Mouse (Mus musculus) liver, adult 2 months (tissue): ENCODE results near the gene Card19. TPM values are rescaled to one million over a fixed set of nuclear protein-coding genes. Genes with fewer than 3 reads are reported as not detected.

Experiments
- DNase-seq: peaks from one replicate; pipeline ENCODE4 v3.0.0-alpha.2; 2011; ENCODE audit warnings: low read depth, low spot score; ENCODE audit errors: extremely low read depth
- H3K27ac ChIP-seq: fragments of 200-500 bp; replicated peaks from 2 replicates; pipeline ENCODE4 v1.5.1; 2012; ENCODE audit warnings: low read depth, mild to moderate bottlenecking, control low read depth, inconsistent platforms, low read length; ENCODE audit not compliant: insufficient read depth
- H3K27me3 ChIP-seq: fragments of 200-500 bp; 2 replicates; pipeline ENCODE4 v1.6.1; 2012; ENCODE audit warnings: mild to moderate bottlenecking, moderate library complexity, low read length, inconsistent platforms; ENCODE audit not compliant: control insufficient read depth, insufficient read depth
- H3K36me3 ChIP-seq: fragments of 200-500 bp; 2 replicates; pipeline ENCODE4 v1.6.1; 2012; ENCODE audit warnings: low read length, inconsistent platforms; ENCODE audit not compliant: control insufficient read depth, insufficient read depth
- H3K4me1 ChIP-seq: fragments of 200-500 bp; 2 replicates; pipeline ENCODE4 v1.6.1; 2011; ENCODE audit warnings: low read length; ENCODE audit not compliant: control insufficient read depth, insufficient read depth
- H3K4me3 ChIP-seq: fragments of 200-500 bp; 2 replicates; pipeline ENCODE4 v1.5.1; 2011; ENCODE audit warnings: low read depth, mild to moderate bottlenecking, control low read depth, low read length, moderate library complexity; ENCODE audit not compliant: insufficient read depth
- H3K79me2 ChIP-seq: fragments of 200-500 bp; 2 replicates; pipeline ENCODE4 v1.6.1; 2012; ENCODE audit warnings: inconsistent platforms, mild to moderate bottlenecking, low read length, moderate library complexity; ENCODE audit not compliant: control insufficient read depth, insufficient read depth
- H3K9ac ChIP-seq: fragments of 200-500 bp; 2 replicates; pipeline ENCODE4 v1.6.1; 2012; ENCODE audit warnings: low read depth, mild to moderate bottlenecking, control low read depth, inconsistent platforms, low read length
- CTCF ChIP-seq: fragments of 200-500 bp; IDR thresholded peaks from 2 replicates; pipeline ENCODE4 v1.5.1; 2011; ENCODE audit warnings: low read depth, low read length, control low read depth
- POLR2A ChIP-seq: fragments of 200-500 bp; IDR thresholded peaks from 2 replicates; pipeline ENCODE4 v1.6.1; 2011; ENCODE audit warnings: low read length, control low read depth; ENCODE audit not compliant: insufficient read depth; ENCODE audit errors: extremely low read depth
- WGBS: fragments of 180-500 bp; shearing (Covaris S2); methylation state at CpG from one replicate; pipeline ENCODE4 v1.1.7; 2018; 5-methylcytosine and 5-hydroxymethylcytosine counted together
- polyA plus RNA-seq: library from polyadenylated mRNA; depleted of rRNA; stranded (reverse); fragments of >200 nt; gene quantifications from 2 replicates; pipeline ENCODE4 v1.2.3, GENCODE M21; 2012
- total RNA-seq: library from RNA; depleted of rRNA; stranded (reverse); fragments of >200 nt; gene quantifications from 2 replicates; pipeline ENCODE4 v1.2.3, GENCODE M21; 2014

The Card19 gene
- total and polyA plus RNA-seq, 2 experiments, result 11.2 to 38.0 TPM

GRCm38 (mm10) chr13:49238737-49239136, 22.9 kb upstream of the Card19 start:
- no peak overlapping the region for H3K4me3 ChIP-seq
- no peak overlapping the region for H3K9ac ChIP-seq
- no peaks in the 10 kb centered on the region for H3K4me1 ChIP-seq
- no peak overlapping the region for H3K27ac ChIP-seq
- no peaks in the 10 kb centered on the region for H3K79me2 ChIP-seq
- WGBS, result 94% methylated on average over 8 of the region's 8 CpGs
- H3K36me3 ChIP-seq, result no peaks in the 10 kb centered on the region
- H3K27me3 ChIP-seq, result no peaks in the 10 kb centered on the region
- TF ChIP-seq CTCF (no peak), POLR2A (no peak)
- no peak for DNase-seq

GRCm38 (mm10) chr13:49237617-49238016, 21.8 kb upstream of the Card19 start:
- Histone ChIP-seq H3K36me3 (no peaks in the 10 kb centered on the region), H3K27ac (no peak overlapping the region), H3K27me3 (no peaks in the 10 kb centered on the region), H3K9ac (no peak overlapping the region), H3K79me2 (no peaks in the 10 kb centered on the region), H3K4me3 (no peak overlapping the region), H3K4me1 (no peaks in the 10 kb centered on the region)
- DNase-seq, result no peak
- WGBS, result 91% methylated on average over 8 of the region's 8 CpGs
- TF ChIP-seq CTCF (no peak), POLR2A (no peak)

- DNase-seq, result no peak
- H3K9ac ChIP-seq, result no peak overlapping the region
- H3K79me2 ChIP-seq, result no peaks in the 10 kb centered on the region
- no peak overlapping the region for H3K27ac ChIP-seq
- no peaks in the 10 kb centered on the region for H3K4me1 ChIP-seq
- H3K4me3 ChIP-seq, result no peak overlapping the region
- TF ChIP-seq POLR2A (no peak), CTCF (no peak)
- 96% methylated on average over 4 of the region's 4 CpGs for WGBS
- no peaks in the 10 kb centered on the region for H3K36me3 ChIP-seq
- no peaks in the 10 kb centered on the region for H3K27me3 ChIP-seq
Observed at GRCm38 (mm10) chr13:49234711-49235110, 18.9 kb upstream of the Card19 start.

- Histone ChIP-seq H3K27ac (no peak overlapping the region), H3K4me3 (no peak overlapping the region), H3K9ac (no peak overlapping the region), H3K27me3 (no peaks in the 10 kb centered on the region), H3K79me2 (no peaks in the 10 kb centered on the region), H3K4me1 (no peaks in the 10 kb centered on the region), H3K36me3 (no peaks in the 10 kb centered on the region)
- no peak for DNase-seq
- WGBS, result 95% methylated on average over 8 of the region's 8 CpGs
- no peak for TF ChIP-seq CTCF
- no peak for TF ChIP-seq POLR2A
Observed at GRCm38 (mm10) chr13:49233792-49234572, 18.1 kb upstream of the Card19 start.

- 70% methylated on average over 4 of the region's 4 CpGs for WGBS
- H3K27me3 ChIP-seq, result no peaks in the 10 kb centered on the region
- no peak overlapping the region for H3K27ac ChIP-seq
- no peaks in the 10 kb centered on the region for H3K36me3 ChIP-seq
- no peaks in the 10 kb centered on the region for H3K4me1 ChIP-seq
- H3K9ac ChIP-seq, result no peak overlapping the region
- H3K79me2 ChIP-seq, result no peaks in the 10 kb centered on the region
- H3K4me3 ChIP-seq, result no peak overlapping the region
- no peak for TF ChIP-seq CTCF
- no peak for TF ChIP-seq POLR2A
- no peak for DNase-seq
Observed at GRCm38 (mm10) chr13:49225633-49226032, 9.8 kb upstream of the Card19 start.

GRCm38 (mm10) chr13:49225159-49225558, 9.3 kb upstream of the Card19 start:
- Histone ChIP-seq H3K27ac (no peak overlapping the region), H3K9ac (no peak overlapping the region), H3K4me1 (no peaks in the 10 kb centered on the region), H3K79me2 (no peaks in the 10 kb centered on the region), H3K36me3 (no peaks in the 10 kb centered on the region), H3K27me3 (no peaks in the 10 kb centered on the region), H3K4me3 (no peak overlapping the region)
- TF ChIP-seq POLR2A, result no peak
- TF ChIP-seq CTCF, result no peak
- 80% methylated on average over 3 of the region's 3 CpGs for WGBS
- no peak for DNase-seq
